Mouse (Mus musculus) heart, adult 8-10 months (tissue): ENCODE measurements around the gene Gm8914. TPM values are rescaled to one million over a fixed set of nuclear protein-coding genes. Genes with fewer than 3 reads are reported as not detected.
"Not testable (repeated sequence)": the region's sequence is repeated elsewhere in the genome, so short reads cannot be mapped to it uniquely, and the experiment has no call there.

Experiments
- DNase-seq: peaks from one replicate; pipeline ENCODE4 v3.0.0; 2022; ENCODE audit warnings: low spot score
- total RNA-seq, 4 experiments: library from RNA; stranded (reverse); gene quantifications; 2 replicates each; pipeline ENCODE4 v1.2.4; 2022

Gm8914 gene
- not detected for total RNA-seq

DNA sequence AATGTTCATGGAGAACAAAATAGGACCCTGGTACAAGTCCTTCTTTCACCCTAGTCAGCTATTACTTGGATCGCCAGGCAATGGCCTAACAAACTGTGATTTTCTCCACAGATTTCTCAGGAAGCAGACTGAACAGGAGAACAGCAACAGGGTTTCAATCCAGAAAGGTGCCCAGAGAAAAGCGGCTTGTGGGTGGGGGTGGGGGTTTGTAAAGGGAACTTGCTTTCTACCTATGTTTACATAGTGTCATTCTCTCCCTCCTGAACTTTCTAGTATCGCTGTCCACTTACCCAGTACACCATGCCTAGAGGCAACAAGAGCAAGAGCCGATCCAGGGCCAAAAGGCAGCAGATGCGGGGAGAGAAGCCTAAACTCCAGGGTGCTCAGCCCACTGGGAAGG is at the start of gene Gm8914:
TSS of gene Gm8914 (plus strand) at position 301 of the 400 bp plus-strand sequence.
- not testable (repeated sequence) for DNase-seq

Other genes with a start within 250 kb of the Gm8914 start
- gene Mageb2, start 148.4 kb upstream of the Gm8914 start, total RNA-seq = not detected
- gene Gm5072, start 87.6 kb upstream of the Gm8914 start, total RNA-seq = not detected
- not detected for gene 1700084M14Rik, start 95.8 kb downstream of the Gm8914 start, total RNA-seq
- not detected for gene Gm14781, start 152.1 kb downstream of the Gm8914 start, total RNA-seq